17 mouse cellular contexts compared by ENCODE assay signal in the genomic region with DNA sequence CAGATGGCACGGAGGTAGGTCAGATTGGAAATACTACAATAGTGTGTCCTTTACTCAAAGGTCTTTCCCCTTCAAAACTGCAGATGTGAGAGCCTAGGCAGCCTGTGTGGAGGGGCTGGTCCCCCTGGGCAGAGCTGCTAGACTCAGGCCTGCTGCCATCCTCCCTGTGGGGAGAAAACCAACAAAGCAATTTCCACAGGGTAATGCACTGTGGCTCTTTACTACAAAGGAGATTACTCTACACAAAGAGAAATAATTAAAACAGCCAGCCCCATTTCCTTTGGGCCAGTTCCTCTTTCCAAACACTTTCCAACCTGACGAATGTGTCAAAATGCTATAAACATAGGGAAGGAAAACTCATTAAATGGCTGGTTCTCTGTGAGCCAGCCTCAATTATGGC.
A peak's percentile ranks its signal among the peaks of the same experiment; 100 is the strongest.
DNase-seq lines count a peak whose midpoint lies in the region; ATAC-seq and TF ChIP-seq lines count a peak whose summit lies in the region.
"Had no signal": no experiment of that assay in that cellular context is flagged by ENCODE, and none has a peak within 500 bp of the region (broad histone marks: within the 10 kb centered on the region; RNA-seq: fewer than 3 reads in every experiment).

No protein-coding gene starts in this region.

- H3K9ac ChIP-seq in midbrain, embryonic 11.5 days (ENCODE audit: low read length) = no peak overlapping the region
- H3K9ac ChIP-seq in limb, embryonic 14.5 days (ENCODE audit: low read depth, low read length, severe bottlenecking) = no peak overlapping the region
- H3K9ac ChIP-seq: heart, embryonic 13.5 days; liver, embryonic 14.5 days; neural tube, embryonic 12.5 days had no signal

- no peak overlapping the region for H3K4me2 ChIP-seq in midbrain, embryonic 11.5 days
- H3K4me2 ChIP-seq in limb, embryonic 14.5 days (replicated peaks; ENCODE audit: low read depth, low read length, severe bottlenecking) = no peak overlapping the region
- H3K4me2 ChIP-seq: heart, embryonic 13.5 days; neural tube, embryonic 12.5 days had no signal

- DNase-seq in midbrain, embryonic 10.5 days (ENCODE audit: low spot score) = no peak
- no peak for DNase-seq in midbrain, embryonic 11.5 days (ENCODE audit: low spot score, missing footprints)
- peak; percentile 24 for DNase-seq in forelimb bud, embryonic 11.5 days (ENCODE audit: low read depth, low spot score)
- DNase-seq in limb, embryonic 14.5 days (ENCODE audit: low spot score) = no peak
- DNase-seq in lung, postnatal 14 days = no peak
- DNase-seq in B cell, adult 2 months = no peak
- no peak for DNase-seq in testis, postnatal 14 days (ENCODE audit: low spot score)
- DNase-seq: cerebellum, adult 2 months; kidney, adult 11 months; kidney, postnatal 4 days; thymus, postnatal 36 days had no signal

- no peaks in the 10 kb centered on the region for H3K9me3 ChIP-seq in midbrain, embryonic 10.5 days (replicated peaks)
- no peaks in the 10 kb centered on the region for H3K9me3 ChIP-seq in midbrain, embryonic 11.5 days (ENCODE audit: control insufficient read depth, low read length)
- no peaks in the 10 kb centered on the region for H3K9me3 ChIP-seq in limb, embryonic 14.5 days (ENCODE audit: control insufficient read depth, low read length)
- H3K9me3 ChIP-seq: heart, embryonic 13.5 days; neural tube, embryonic 12.5 days had no signal

- H3K27ac ChIP-seq in midbrain, embryonic 10.5 days (replicated peaks) = peak overlapping the region; percentile 65
- H3K27ac ChIP-seq in midbrain, embryonic 11.5 days (ENCODE audit: low read depth, low read length) = no peak overlapping the region
- H3K27ac ChIP-seq in limb, embryonic 14.5 days (replicated peaks; ENCODE audit: low read depth, low read length) = peak overlapping the region; percentile 55; the same call in 1 of the 2 replicates
- H3K27ac ChIP-seq: heart, embryonic 13.5 days; liver, embryonic 14.5 days; neural tube, embryonic 12.5 days; stomach, postnatal 0 days had no signal

- no peak for TF ChIP-seq POLR2A in limb, embryonic 14.5 days (IDR thresholded peaks at IDR 0.05; ENCODE audit: borderline replicate concordance, extremely low read depth, insufficient read depth, insufficient read length)

- H3K36me3 ChIP-seq in midbrain, embryonic 10.5 days = no peaks in the 10 kb centered on the region
- no peaks in the 10 kb centered on the region for H3K36me3 ChIP-seq in midbrain, embryonic 11.5 days (ENCODE audit: control insufficient read depth, insufficient read depth, low read length)
- H3K36me3 ChIP-seq in limb, embryonic 14.5 days (ENCODE audit: control insufficient read depth, insufficient read depth, low read length) = no peaks in the 10 kb centered on the region
- H3K36me3 ChIP-seq: heart, embryonic 13.5 days; neural tube, embryonic 12.5 days had no signal

- no peak for ATAC-seq in midbrain, embryonic 11.5 days (ENCODE audit: low FRiP score)
- no peak for ATAC-seq in limb, embryonic 14.5 days (ENCODE audit: low FRiP score, low read depth)
- ATAC-seq: lung, postnatal 0 days; Patski had no signal

- H3K27me3 ChIP-seq in midbrain, embryonic 10.5 days (ENCODE audit: low read depth, poor library complexity, severe bottlenecking) = peaks cover 8% of the 10 kb centered on the region; the same call in 1 of the 2 replicates
- H3K27me3 ChIP-seq in midbrain, embryonic 11.5 days (ENCODE audit: control insufficient read depth, insufficient read depth, low read length) = no peaks in the 10 kb centered on the region
- H3K27me3 ChIP-seq in limb, embryonic 14.5 days (ENCODE audit: control insufficient read depth, insufficient read depth, low read length) = no peaks in the 10 kb centered on the region
- H3K27me3 ChIP-seq: heart, embryonic 13.5 days; neural tube, embryonic 12.5 days; Patski had no signal

- H3K4me3 ChIP-seq in midbrain, embryonic 10.5 days = no peak overlapping the region
- no peak overlapping the region for H3K4me3 ChIP-seq in midbrain, embryonic 11.5 days (ENCODE audit: low read depth, low read length)
- H3K4me3 ChIP-seq in limb, embryonic 14.5 days (replicated peaks; ENCODE audit: low read length) = no peak overlapping the region
- H3K4me3 ChIP-seq: heart, embryonic 13.5 days; neural tube, embryonic 12.5 days had no signal

- 38% methylated on average over 2 of the region's 2 CpGs for WGBS in midbrain, embryonic 10.5 days
- 23% methylated on average over 2 of the region's 2 CpGs for WGBS in midbrain, embryonic 11.5 days
- WGBS in limb, embryonic 14.5 days = 20% methylated on average over 2 of the region's 2 CpGs

- peaks cover 18% of the 10 kb centered on the region for H3K4me1 ChIP-seq in midbrain, embryonic 10.5 days
- peaks cover 8% of the 10 kb centered on the region for H3K4me1 ChIP-seq in midbrain, embryonic 11.5 days (ENCODE audit: control insufficient read depth, insufficient read depth, low read length)
- peaks cover 19% of the 10 kb centered on the region for H3K4me1 ChIP-seq in limb, embryonic 14.5 days (ENCODE audit: control insufficient read depth, insufficient read depth, low read length)
- H3K4me1 ChIP-seq: neural tube, embryonic 12.5 days had no signal
